12 mouse cellular contexts compared by ENCODE assay signal in genomic region chr17:23749400-23750191, GRCm38 (mm10). TPM values are rescaled to one million over a fixed set of nuclear protein-coding genes. Genes with fewer than 3 reads are reported as not detected.
DNase-seq lines count a peak whose midpoint lies in the region; ATAC-seq and TF ChIP-seq lines count a peak whose summit lies in the region.
"Had no signal": no experiment of that assay in that cellular context is flagged by ENCODE, and none has a peak within 500 bp of the region (broad histone marks: within the 10 kb centered on the region; RNA-seq: fewer than 3 reads in every experiment).

No protein-coding gene starts in this region.

- peaks cover 42% of the 10 kb centered on the region for H3K27me3 ChIP-seq in heart, embryonic 12.5 days (replicated peaks)
- H3K27me3 ChIP-seq in lung, embryonic 16.5 days (ENCODE audit: control insufficient read depth, insufficient read depth, low read depth, low read length) = peaks cover 36% of the 10 kb centered on the region
- peaks cover 30% of the 10 kb centered on the region for H3K27me3 ChIP-seq in heart, embryonic 16.5 days (ENCODE audit: control insufficient read depth, insufficient read depth, low read length)
- peaks cover 25% of the 10 kb centered on the region for H3K27me3 ChIP-seq in liver, postnatal 0 days (ENCODE audit: insufficient read depth, low read length)

- no peak for TF ChIP-seq CTCF in liver, postnatal 0 days (IDR thresholded peaks at IDR 0.05; ENCODE audit: low read depth)

- intact Hi-C loops in heart, postnatal 36 days (cut with DNase I) = loop anchor here (1.0 to 5.0 kb wide), 6 partner anchors 21 to 211 kb away; partner anchors contain the start of genes Elob and Flywch1

- peak overlapping the region; percentile 58 for H3K4me2 ChIP-seq in heart, embryonic 12.5 days
- peak overlapping the region; percentile 43 for H3K4me2 ChIP-seq in lung, embryonic 16.5 days (ENCODE audit: low read depth, low read length)
- peak overlapping the region; percentile 59 for H3K4me2 ChIP-seq in heart, embryonic 16.5 days (ENCODE audit: low read depth, low read length)
- peak overlapping the region; percentile 67 for H3K4me2 ChIP-seq in liver, postnatal 0 days (ENCODE audit: low read depth, low read length)
- H3K4me2 ChIP-seq: hindbrain, embryonic 13.5 days had no signal

- DNase-seq in heart, postnatal 36 days = no peak
- DNase-seq in lung, postnatal 4 days = no peak
- DNase-seq in liver, postnatal 0 days = no peak
- no peak for DNase-seq in retina, postnatal 1 day
- DNase-seq in right cerebral cortex, postnatal 10 days (ENCODE audit: low spot score in 2 of 2) = no peak

- no peak overlapping the region for H3K9ac ChIP-seq in heart, embryonic 12.5 days
- peak overlapping the region; percentile 47 for H3K9ac ChIP-seq in lung, embryonic 16.5 days (ENCODE audit: low read length)
- H3K9ac ChIP-seq in heart, embryonic 16.5 days (ENCODE audit: low read length) = peak overlapping the region; percentile 49; the same call in 1 of the 2 replicates
- no peak overlapping the region; the same call in 1 of the 2 replicates for H3K9ac ChIP-seq in liver, postnatal 0 days (replicated peaks)
- H3K9ac ChIP-seq: hindbrain, embryonic 13.5 days had no signal

- H3K27ac ChIP-seq in heart, embryonic 12.5 days (ENCODE audit: poor library complexity, severe bottlenecking) = no peak overlapping the region
- H3K27ac ChIP-seq in lung, embryonic 16.5 days (ENCODE audit: low read length) = 0 out of 2 replicates have a peak overlapping the region, but pooled peaks have one; percentile 9
- no peak overlapping the region for H3K27ac ChIP-seq in heart, embryonic 16.5 days (ENCODE audit: low read length)
- no peak overlapping the region for H3K27ac ChIP-seq in liver, postnatal 0 days (ENCODE audit: low read depth)
- H3K27ac ChIP-seq: hindbrain, embryonic 13.5 days had no signal

- 71% methylated on average over 11 of the region's 11 CpGs for WGBS in heart, embryonic 12.5 days
- 82% methylated on average over 11 of the region's 11 CpGs for WGBS in lung, embryonic 16.5 days
- WGBS in heart, embryonic 16.5 days = 74% methylated on average over 11 of the region's 11 CpGs
- 66% methylated on average over 11 of the region's 11 CpGs for WGBS in liver, postnatal 0 days (ENCODE audit: insufficient replicate concordance)

- H3K9me3 ChIP-seq in heart, embryonic 12.5 days (replicated peaks) = no peaks in the 10 kb centered on the region
- H3K9me3 ChIP-seq in lung, embryonic 16.5 days (ENCODE audit: control insufficient read depth, low read length) = no peaks in the 10 kb centered on the region
- no peaks in the 10 kb centered on the region for H3K9me3 ChIP-seq in heart, embryonic 16.5 days (replicated peaks; ENCODE audit: control insufficient read depth, low read length)
- H3K9me3 ChIP-seq in liver, postnatal 0 days (ENCODE audit: low read length) = no peaks in the 10 kb centered on the region
- H3K9me3 ChIP-seq: hindbrain, embryonic 13.5 days had no signal

- TF ChIP-seq EP300 in liver, postnatal 0 days (IDR thresholded peaks at IDR 0.05; ENCODE audit: low read depth) = no peak

- no peak; the same call in 1 of the 2 replicates for ATAC-seq in heart, embryonic 12.5 days (ENCODE audit: insufficient number of reproducible peaks, low FRiP score)
- no peak for ATAC-seq in lung, embryonic 16.5 days (ENCODE audit: low read depth)
- ATAC-seq in heart, embryonic 16.5 days (replicated peaks; ENCODE audit: extremely low read depth, insufficient read depth, low FRiP score) = no peak
- ATAC-seq in liver, postnatal 0 days = no peak
- ATAC-seq: forebrain, embryonic 14.5 days had no signal

- H3K36me3 ChIP-seq in heart, embryonic 12.5 days = peaks cover 34% of the 10 kb centered on the region
- H3K36me3 ChIP-seq in lung, embryonic 16.5 days (ENCODE audit: control insufficient read depth, insufficient read depth, low read length) = peaks cover 10% of the 10 kb centered on the region
- peaks cover 14% of the 10 kb centered on the region for H3K36me3 ChIP-seq in heart, embryonic 16.5 days (ENCODE audit: control insufficient read depth, insufficient read depth)
- H3K36me3 ChIP-seq in liver, postnatal 0 days (replicated peaks; ENCODE audit: insufficient read depth, low read length) = 0 out of 2 replicates have a peak, but pooled peaks cover 4% of the 10 kb centered on the region

- H3K4me1 ChIP-seq in heart, embryonic 12.5 days (replicated peaks) = peaks cover 18% of the 10 kb centered on the region
- peaks cover 14% of the 10 kb centered on the region for H3K4me1 ChIP-seq in lung, embryonic 16.5 days (replicated peaks; ENCODE audit: control insufficient read depth, insufficient read depth, low read length)
- peaks cover 13% of the 10 kb centered on the region for H3K4me1 ChIP-seq in heart, embryonic 16.5 days (ENCODE audit: control insufficient read depth, insufficient read depth, low read length)
- H3K4me1 ChIP-seq in liver, postnatal 0 days (ENCODE audit: insufficient read depth) = peaks cover 14% of the 10 kb centered on the region

- no peak overlapping the region for H3K4me3 ChIP-seq in heart, embryonic 12.5 days
- H3K4me3 ChIP-seq in lung, embryonic 16.5 days (ENCODE audit: low read length) = peak overlapping the region; percentile 35
- peak overlapping the region; percentile 38 for H3K4me3 ChIP-seq in heart, embryonic 16.5 days (ENCODE audit: low read length)
- peak overlapping the region; percentile 42 for H3K4me3 ChIP-seq in liver, postnatal 0 days (ENCODE audit: low read depth, low read length)
- H3K4me3 ChIP-seq: hindbrain, embryonic 13.5 days had no signal

RNA-seq across cellular contexts. Expression of gene Kremen2, which starts 4.0 kb away (rescaled TPM):
- polyA plus RNA-seq in heart, embryonic 12.5 days (2016; fragmentation: Nextera tagmentation; extraction: Ambion mirVana) = 0.17 and 0.33 TPM in 2 replicates
- not detected for total RNA-seq in heart, postnatal 36 days (2021)
- polyA plus RNA-seq in lung, embryonic 16.5 days (2015; fragmentation: Nextera tagmentation; extraction: Ambion mirVana) = 0.25 and 0.83 TPM in 2 replicates
- polyA plus RNA-seq in heart, embryonic 16.5 days (2015; fragmentation: Nextera tagmentation; extraction: Ambion mirVana) = 1.8 and 3.7 TPM in 2 replicates
- polyA plus RNA-seq in liver, postnatal 0 days (2015; fragmentation: Nextera tagmentation; extraction: Ambion mirVana) = not detected in 2 replicates

RNA-seq across cellular contexts. Expression of gene Paqr4, which starts 8.9 kb away (rescaled TPM):
- polyA plus RNA-seq in heart, embryonic 12.5 days (2016; fragmentation: Nextera tagmentation; extraction: Ambion mirVana) = 10.3 and 11.2 TPM in 2 replicates
- 10 to 100 TPM; 20.0 to 28.5 TPM for total RNA-seq in heart, postnatal 36 days (2021)
- polyA plus RNA-seq in lung, embryonic 16.5 days (2015; fragmentation: Nextera tagmentation; extraction: Ambion mirVana) = 51.8 and 52.7 TPM in 2 replicates
- 16.8 and 19.8 TPM in 2 replicates for polyA plus RNA-seq in heart, embryonic 16.5 days (2015; fragmentation: Nextera tagmentation; extraction: Ambion mirVana)
- 4.0 and 4.3 TPM in 2 replicates for polyA plus RNA-seq in liver, postnatal 0 days (2015; fragmentation: Nextera tagmentation; extraction: Ambion mirVana)

RNA-seq across cellular contexts. Expression of gene Flywch1, which starts 21.8 kb away (rescaled TPM):
- 64.1 and 67.5 TPM in 2 replicates for polyA plus RNA-seq in heart, embryonic 12.5 days (2016; fragmentation: Nextera tagmentation; extraction: Ambion mirVana)
- total RNA-seq in heart, postnatal 36 days (2021) = 10 to 100 TPM; 31.8 to 33.3 TPM
- 61.3 and 65.2 TPM in 2 replicates for polyA plus RNA-seq in lung, embryonic 16.5 days (2015; fragmentation: Nextera tagmentation; extraction: Ambion mirVana)
- polyA plus RNA-seq in heart, embryonic 16.5 days (2015; fragmentation: Nextera tagmentation; extraction: Ambion mirVana) = 42.2 and 46.9 TPM in 2 replicates
- 11.9 TPM in 2 replicates for polyA plus RNA-seq in liver, postnatal 0 days (2015; fragmentation: Nextera tagmentation; extraction: Ambion mirVana)

RNA-seq across cellular contexts. Expression of gene Pkmyt1, which starts 23.5 kb away (rescaled TPM):
- polyA plus RNA-seq in heart, embryonic 12.5 days (2016; fragmentation: Nextera tagmentation; extraction: Ambion mirVana) = 32.4 and 32.7 TPM in 2 replicates
- 1 to 10 TPM; 1.2 to 1.6 TPM for total RNA-seq in heart, postnatal 36 days (2021)
- polyA plus RNA-seq in lung, embryonic 16.5 days (2015; fragmentation: Nextera tagmentation; extraction: Ambion mirVana) = 58.2 and 58.8 TPM in 2 replicates
- polyA plus RNA-seq in heart, embryonic 16.5 days (2015; fragmentation: Nextera tagmentation; extraction: Ambion mirVana) = 29.7 and 33.3 TPM in 2 replicates
- polyA plus RNA-seq in liver, postnatal 0 days (2015; fragmentation: Nextera tagmentation; extraction: Ambion mirVana) = 12.5 and 13.9 TPM in 2 replicates

RNA-seq across cellular contexts. Expression of gene 1520401A03Rik, which starts 27.0 kb away (rescaled TPM):
- 0.18 TPM in 1 of 2 replicates, not detected in the other for polyA plus RNA-seq in heart, embryonic 12.5 days (2016; fragmentation: Nextera tagmentation; extraction: Ambion mirVana)
- not detected for total RNA-seq in heart, postnatal 36 days (2021)
- polyA plus RNA-seq in lung, embryonic 16.5 days (2015; fragmentation: Nextera tagmentation; extraction: Ambion mirVana) = 0.14 TPM in 1 of 2 replicates, not detected in the other
- not detected in 2 replicates for polyA plus RNA-seq in heart, embryonic 16.5 days (2015; fragmentation: Nextera tagmentation; extraction: Ambion mirVana)
- not detected in 2 replicates for polyA plus RNA-seq in liver, postnatal 0 days (2015; fragmentation: Nextera tagmentation; extraction: Ambion mirVana)
- total RNA-seq: left cerebral cortex, postnatal 25 days had no signal
- polyA plus RNA-seq: activated CD4-positive, CD25-positive, alpha-beta regulatory T cell, adult 4 months; forebrain, embryonic 14.5 days had no signal

Comparison
In these comparisons a context has a peak if more than half of its experiments do, and no peak if none do; other contexts are left out.
1. H3K9ac ChIP-seq: peak in lung, embryonic 16.5 days (single experiment) and heart, embryonic 16.5 days (single experiment); none in heart, embryonic 12.5 days (single experiment) and liver, postnatal 0 days (single experiment).
2. Peak in every context shown above with its lines, with median percentiles within 50 percentile points of each other: H3K4me2 ChIP-seq.